Mouse (Mus musculus): ENCODE results near the gene Sh3d21. TPM values are rescaled to one million over a fixed set of nuclear protein-coding genes. Genes with fewer than 3 reads are reported as not detected.

The Sh3d21 gene
- polyA plus RNA-seq, 1 experiment from 2014 or later: 8.4 TPM

GRCm38 (mm10) chr4:126120506-126120905 lies 42.8 kb downstream of the Sh3d21 start:
- Histone ChIP-seq H3K4me3 (ENCODE audit: low read depth, low read length) (no peak overlapping the region), H3K4me1 (replicated peaks; ENCODE audit: control insufficient read depth, insufficient read depth) (no peaks in the 10 kb centered on the region), H3K27ac (replicated peaks) (no peak overlapping the region), H3K27me3 (ENCODE audit: control insufficient read depth, insufficient read depth, low read length) (no peaks in the 10 kb centered on the region), H3K9ac (ENCODE audit: low read length) (no peak overlapping the region), H3K9me3 (ENCODE audit: control insufficient read depth, low read length) (no peaks in the 10 kb centered on the region), H3K36me3 (ENCODE audit: control insufficient read depth, insufficient read depth, low read length) (peaks cover 7% of the 10 kb centered on the region), H3K4me2 (replicated peaks; ENCODE audit: low read depth) (no peak overlapping the region)
- no peak for ATAC-seq (ENCODE audit: low FRiP score, low TSS enrichment)
- no peak for DNase-seq (ENCODE audit: low spot score)
- TF ChIP-seq EP300 (optimal IDR thresholded peaks at IDR 0.05): no peak
- TF ChIP-seq CTCF (IDR thresholded peaks at IDR 0.05; ENCODE audit: low read depth): no peak
- WGBS: 95% methylated on average over 2 of the region's 2 CpGs

DNA sequence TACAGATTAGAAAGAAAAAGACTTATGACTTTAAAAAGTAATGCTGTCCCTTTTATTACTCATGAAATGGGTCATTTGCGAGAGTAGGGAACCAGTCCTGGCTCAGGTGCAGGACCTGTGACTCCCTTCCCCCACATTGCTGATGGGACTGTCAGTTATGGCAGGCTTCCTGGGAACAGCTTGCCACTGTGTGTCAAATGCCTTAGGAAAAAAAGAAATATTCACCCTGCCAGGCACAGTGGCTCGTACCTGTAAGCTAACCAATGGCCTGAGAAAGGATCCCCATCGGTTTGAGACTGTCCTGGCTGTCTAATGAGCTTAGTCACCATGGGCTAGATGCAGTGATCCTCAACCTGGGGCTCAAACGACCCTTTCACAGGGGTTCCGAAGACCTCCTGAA lies 43.2 kb downstream of the Sh3d21 start:
- H3K27me3 ChIP-seq (ENCODE audit: control insufficient read depth, insufficient read depth, low read length): no peaks in the 10 kb centered on the region
- no peak for DNase-seq (ENCODE audit: low spot score)
- WGBS: 89% methylated on average over 5 of the region's 5 CpGs
- no peak overlapping the region for H3K4me2 ChIP-seq (replicated peaks; ENCODE audit: low read depth)
- no peak overlapping the region for H3K27ac ChIP-seq (replicated peaks)
- TF ChIP-seq EP300 (optimal IDR thresholded peaks at IDR 0.05) (no peak), CTCF (IDR thresholded peaks at IDR 0.05; ENCODE audit: low read depth) (no peak)
- no peaks in the 10 kb centered on the region for H3K4me1 ChIP-seq (replicated peaks; ENCODE audit: control insufficient read depth, insufficient read depth)
- H3K4me3 ChIP-seq (ENCODE audit: low read depth, low read length): no peak overlapping the region
- H3K36me3 ChIP-seq (ENCODE audit: control insufficient read depth, insufficient read depth, low read length): peaks cover 5% of the 10 kb centered on the region
- no peaks in the 10 kb centered on the region for H3K9me3 ChIP-seq (ENCODE audit: control insufficient read depth, low read length)
- H3K9ac ChIP-seq (ENCODE audit: low read length): no peak overlapping the region
- ATAC-seq (ENCODE audit: low FRiP score, low TSS enrichment): no peak

DNA sequence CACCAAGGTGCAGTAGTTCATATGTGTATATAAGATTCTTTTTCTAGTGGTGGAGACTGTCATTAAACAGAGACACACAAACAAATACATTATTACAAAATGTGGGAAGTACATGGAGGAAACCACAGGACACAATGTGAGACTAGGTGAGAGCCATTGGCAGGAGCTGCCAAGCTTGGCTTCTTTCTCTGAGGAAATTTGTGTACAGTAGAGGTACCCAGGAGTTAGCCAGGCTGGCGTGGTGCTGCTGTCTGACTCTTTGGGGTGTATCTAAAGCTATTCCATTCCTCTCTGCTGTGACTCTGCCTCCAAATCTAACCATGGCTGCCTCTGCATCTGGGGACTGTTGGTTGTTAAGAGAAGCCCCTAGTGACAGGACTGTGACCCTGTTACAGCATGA lies 44.2 kb downstream of the Sh3d21 start:
- Histone ChIP-seq H3K4me2 (replicated peaks; ENCODE audit: low read depth) (no peak overlapping the region), H3K9me3 (ENCODE audit: control insufficient read depth, low read length) (no peaks in the 10 kb centered on the region), H3K4me3 (ENCODE audit: low read depth, low read length) (no peak overlapping the region), H3K27ac (replicated peaks) (no peak overlapping the region), H3K9ac (ENCODE audit: low read length) (no peak overlapping the region), H3K27me3 (ENCODE audit: control insufficient read depth, insufficient read depth, low read length) (no peaks in the 10 kb centered on the region), H3K36me3 (ENCODE audit: control insufficient read depth, insufficient read depth, low read length) (no peaks in the 10 kb centered on the region; the same call in 1 of the 2 replicates), H3K4me1 (replicated peaks; ENCODE audit: control insufficient read depth, insufficient read depth) (no peaks in the 10 kb centered on the region)
- ATAC-seq (ENCODE audit: low FRiP score, low TSS enrichment) (no peak), DNase-seq (ENCODE audit: low spot score) (no peak)
- WGBS: 89% methylated on average over 1 of the region's 1 CpGs
- TF ChIP-seq EP300 (optimal IDR thresholded peaks at IDR 0.05): no peak
- TF ChIP-seq CTCF (IDR thresholded peaks at IDR 0.05; ENCODE audit: low read depth): no peak

- no peak for ATAC-seq (ENCODE audit: low FRiP score, low TSS enrichment)
- Histone ChIP-seq H3K27me3 (ENCODE audit: control insufficient read depth, insufficient read depth, low read length) (no peaks in the 10 kb centered on the region), H3K36me3 (ENCODE audit: control insufficient read depth, insufficient read depth, low read length) (no peaks in the 10 kb centered on the region; the same call in 1 of the 2 replicates), H3K9me3 (ENCODE audit: control insufficient read depth, low read length) (no peaks in the 10 kb centered on the region), H3K4me1 (replicated peaks; ENCODE audit: control insufficient read depth, insufficient read depth) (no peaks in the 10 kb centered on the region), H3K4me3 (ENCODE audit: low read depth, low read length) (no peak overlapping the region), H3K9ac (ENCODE audit: low read length) (no peak overlapping the region), H3K4me2 (replicated peaks; ENCODE audit: low read depth) (no peak overlapping the region), H3K27ac (replicated peaks) (no peak overlapping the region)
- WGBS: 84% methylated on average over 4 of the region's 4 CpGs
- no peak for TF ChIP-seq EP300 (optimal IDR thresholded peaks at IDR 0.05)
- no peak for TF ChIP-seq CTCF (IDR thresholded peaks at IDR 0.05; ENCODE audit: low read depth)
- DNase-seq (ENCODE audit: low spot score): no peak
Observed at GRCm38 (mm10) chr4:126118651-126119050, 44.6 kb downstream of the Sh3d21 start.

DNA sequence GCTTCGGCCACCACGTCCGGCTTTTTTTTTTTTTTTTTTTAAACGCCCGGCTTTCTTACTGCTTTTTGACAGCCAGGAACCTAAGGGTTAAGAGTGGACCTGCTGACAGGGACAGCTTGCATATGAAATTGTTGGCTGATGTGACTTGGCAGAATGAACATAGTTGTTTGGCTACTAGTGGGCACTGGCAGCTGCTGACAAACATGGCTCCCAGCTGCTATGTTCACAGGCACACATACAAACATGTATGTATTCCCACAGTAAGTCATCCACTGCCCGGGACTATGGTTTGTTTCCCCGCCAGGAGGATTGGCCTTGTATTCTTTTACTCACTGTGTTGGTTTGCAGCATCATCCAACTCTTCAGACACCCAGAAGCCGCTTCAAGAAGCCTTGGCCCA lies 46.2 kb downstream of the Sh3d21 start:
- ATAC-seq (ENCODE audit: low FRiP score, low TSS enrichment) (no peak), DNase-seq (ENCODE audit: low spot score) (no peak)
- Histone ChIP-seq H3K4me3 (ENCODE audit: low read depth, low read length) (no peak overlapping the region), H3K4me1 (replicated peaks; ENCODE audit: control insufficient read depth, insufficient read depth) (no peaks in the 10 kb centered on the region), H3K9me3 (ENCODE audit: control insufficient read depth, low read length) (no peaks in the 10 kb centered on the region), H3K27ac (replicated peaks) (no peak overlapping the region), H3K36me3 (ENCODE audit: control insufficient read depth, insufficient read depth, low read length) (no peaks in the 10 kb centered on the region), H3K27me3 (ENCODE audit: control insufficient read depth, insufficient read depth, low read length) (no peaks in the 10 kb centered on the region), H3K9ac (ENCODE audit: low read length) (no peak overlapping the region), H3K4me2 (replicated peaks; ENCODE audit: low read depth) (no peak overlapping the region)
- TF ChIP-seq EP300 (optimal IDR thresholded peaks at IDR 0.05): no peak
- no peak for TF ChIP-seq CTCF (IDR thresholded peaks at IDR 0.05; ENCODE audit: low read depth)
- 85% methylated on average over 8 of the region's 8 CpGs for WGBS

- no peaks in the 10 kb centered on the region for H3K36me3 ChIP-seq (ENCODE audit: control insufficient read depth, insufficient read depth, low read length)
- no peaks in the 10 kb centered on the region for H3K4me1 ChIP-seq (replicated peaks; ENCODE audit: control insufficient read depth, insufficient read depth)
- no peaks in the 10 kb centered on the region for H3K27me3 ChIP-seq (ENCODE audit: control insufficient read depth, insufficient read depth, low read length)
- H3K4me2 ChIP-seq (replicated peaks; ENCODE audit: low read depth): no peak overlapping the region
- DNase-seq (ENCODE audit: low spot score): peak; percentile 40
- H3K9ac ChIP-seq (ENCODE audit: low read length): no peak overlapping the region
- no peaks in the 10 kb centered on the region for H3K9me3 ChIP-seq (ENCODE audit: control insufficient read depth, low read length)
- H3K27ac ChIP-seq (replicated peaks): no peak overlapping the region; the same call in 1 of the 2 replicates
- H3K4me3 ChIP-seq (ENCODE audit: low read depth, low read length): no peak overlapping the region
- WGBS: 45% methylated on average over 6 of the region's 6 CpGs
- TF ChIP-seq CTCF (IDR thresholded peaks at IDR 0.05; ENCODE audit: low read depth) (no peak), EP300 (optimal IDR thresholded peaks at IDR 0.05) (no peak)
- ATAC-seq (ENCODE audit: low FRiP score, low TSS enrichment): peak; percentile 55
Observed at GRCm38 (mm10) chr4:126115871-126116521, 47.3 kb downstream of the Sh3d21 start.

Measured in stomach, postnatal 0 days (tissue).